Mouse (Mus musculus) CH12.LX (cell line): Measurements from ENCODE around the gene Ccdc137. TPM values are rescaled to one million over a fixed set of nuclear protein-coding genes. Genes with fewer than 3 reads are reported as not detected.

Experiments
- DNase-seq: peaks from one replicate; pipeline ENCODE4 v3.0.0-alpha.2; 2013; ENCODE audit errors: extremely low read depth
- H3K27ac ChIP-seq: 2 replicates; pipeline ENCODE4 v1.5.1; 2012; ENCODE audit warnings: low read depth, mild to moderate bottlenecking, control low read depth, moderate library complexity; ENCODE audit not compliant: insufficient read depth
- H3K27me3 ChIP-seq: replicated peaks from 2 replicates; pipeline ENCODE3; 2012; ENCODE audit warnings: inconsistent platforms
- H3K36me3 ChIP-seq, 2 experiments: replicated peaks in 1 of 2; 2 replicates each; pipeline versions ENCODE3 to v1.6.1; 2012; ENCODE audit warnings: inconsistent platforms in 1 of 2, low read length in 1 of 2, mild to moderate bottlenecking in 1 of 2, mixed read lengths in 1 of 2, moderate library complexity in 1 of 2; ENCODE audit not compliant: control insufficient read depth in 1 of 2, insufficient read depth in 1 of 2
- H3K4me1 ChIP-seq, 2 experiments: 2 replicates each; pipeline ENCODE4 v1.6.1; 2012; ENCODE audit warnings: inconsistent platforms in 1 of 2, moderate library complexity in 1 of 2; ENCODE audit not compliant: insufficient read depth in 2 of 2, control insufficient read depth in 1 of 2
- H3K4me2 ChIP-seq: 2 replicates; pipeline ENCODE4 v1.6.1; 2012; ENCODE audit warnings: low read depth, mild to moderate bottlenecking, control low read depth; ENCODE audit not compliant: poor library complexity, insufficient read depth, severe bottlenecking
- H3K4me3 ChIP-seq, 3 experiments: fragments of 150-350 bp in 1 of 3; sonication (generic) in 1 of 3; replicated peaks in 1 of 3; 2 replicates each; pipeline versions ENCODE3 to v1.5.1; 2011 to 2012; ENCODE audit warnings: low read depth in 2 of 3, low read length in 2 of 3, mild to moderate bottlenecking in 2 of 3, moderate library complexity in 2 of 3, control low read depth in 1 of 3, improper control_type of control experiment in 1 of 3, inconsistent platforms in 1 of 3, mixed read lengths in 1 of 3; ENCODE audit not compliant: poor library complexity in 1 of 3
- H3K79me2 ChIP-seq: replicated peaks from 2 replicates; pipeline ENCODE4 v1.6.1; 2012; ENCODE audit warnings: mild to moderate bottlenecking, moderate library complexity; ENCODE audit not compliant: control insufficient read depth, poor library complexity, insufficient read depth, severe bottlenecking; ENCODE audit errors: extremely low read depth
- H3K9ac ChIP-seq: 2 replicates; pipeline ENCODE4 v1.6.1; 2012; ENCODE audit warnings: low read depth, mild to moderate bottlenecking, control low read depth, moderate library complexity; ENCODE audit not compliant: insufficient read depth
- H3K9me3 ChIP-seq: replicated peaks from 2 replicates; pipeline ENCODE3; 2012; ENCODE audit warnings: low read length, inconsistent platforms, mixed read lengths
- BHLHE40 ChIP-seq: IDR thresholded peaks from 2 replicates; pipeline ENCODE4 v1.6.1; 2011; ENCODE audit warnings: mild to moderate bottlenecking, low read depth, low read length, improper control_type of control experiment
- CTCF ChIP-seq, 2 experiments: IDR thresholded peaks in 1 of 2; conservative IDR thresholded peaks in 1 of 2; 2 replicates each; pipeline ENCODE4 v1.5.1; 2011 to 2012; ENCODE audit warnings: low read depth in 2 of 2, low read length in 2 of 2, improper control_type of control experiment in 1 of 2, inconsistent platforms in 1 of 2, mild to moderate bottlenecking in 1 of 2, moderate library complexity in 1 of 2
- E2F4 ChIP-seq: IDR thresholded peaks from 2 replicates; pipeline ENCODE4 v1.6.1; 2011; ENCODE audit warnings: low read depth, low read length, improper control_type of control experiment; ENCODE audit not compliant: insufficient replicate concordance
- ELF1 ChIP-seq: IDR thresholded peaks from 2 replicates; pipeline ENCODE4 v1.6.1; 2014; ENCODE audit warnings: low read depth, mild to moderate bottlenecking, inconsistent platforms, low read length, improper control_type of control experiment
- EP300 ChIP-seq: IDR thresholded peaks from 2 replicates; pipeline ENCODE4 v1.6.1; 2011; ENCODE audit warnings: low read length, improper control_type of control experiment
- JUND ChIP-seq: conservative IDR thresholded peaks from 2 replicates; pipeline ENCODE4 v1.6.1; 2011; ENCODE audit warnings: low read depth, low read length, improper control_type of control experiment
- MAFK ChIP-seq: IDR thresholded peaks from 2 replicates; pipeline ENCODE4 v1.6.1; 2011; ENCODE audit warnings: low read length, improper control_type of control experiment; ENCODE audit not compliant: insufficient replicate concordance
- MAX ChIP-seq: IDR thresholded peaks from 2 replicates; pipeline ENCODE4 v1.6.1; 2011; ENCODE audit warnings: low read length, improper control_type of control experiment
- MAZ ChIP-seq: IDR thresholded peaks from 2 replicates; pipeline ENCODE4 v1.6.1; 2012; ENCODE audit warnings: low read depth, mild to moderate bottlenecking, inconsistent platforms, low read length, improper control_type of control experiment, moderate library complexity
- MXI1 ChIP-seq: IDR thresholded peaks from 2 replicates; pipeline ENCODE4 v1.6.1; 2011; ENCODE audit warnings: mild to moderate bottlenecking, low read depth, low read length, improper control_type of control experiment
- MYC ChIP-seq: IDR thresholded peaks from 2 replicates; pipeline ENCODE4 v1.6.1; 2011; ENCODE audit warnings: low read depth, mild to moderate bottlenecking, improper control_type of control experiment, low read length
- NRF1 ChIP-seq: IDR thresholded peaks from 2 replicates; pipeline ENCODE4 v1.6.1; 2014; ENCODE audit warnings: low read depth, mild to moderate bottlenecking, inconsistent platforms, low read length, improper control_type of control experiment, moderate library complexity
- RAD21 ChIP-seq: IDR thresholded peaks from 2 replicates; pipeline ENCODE4 v1.6.1; 2011; ENCODE audit warnings: low read depth, mild to moderate bottlenecking, low read length, improper control_type of control experiment, moderate library complexity
- RCOR1 ChIP-seq: conservative IDR thresholded peaks from 2 replicates; pipeline ENCODE4 v1.6.1; 2012; ENCODE audit warnings: low read depth, mild to moderate bottlenecking, inconsistent platforms, low read length, improper control_type of control experiment
- SIN3A ChIP-seq: IDR thresholded peaks from 2 replicates; pipeline ENCODE4 v1.6.1; 2012; ENCODE audit warnings: low read length, improper control_type of control experiment, inconsistent platforms
- SMC3 ChIP-seq: IDR thresholded peaks from 2 replicates; pipeline ENCODE4 v1.6.1; 2011; ENCODE audit warnings: low read depth, low read length, improper control_type of control experiment
- TBP ChIP-seq: conservative IDR thresholded peaks from 2 replicates; pipeline ENCODE4 v1.6.1; 2011; ENCODE audit warnings: low read depth, low read length, improper control_type of control experiment
- USF1 ChIP-seq: IDR thresholded peaks from 2 replicates; pipeline ENCODE4 v1.6.1; 2014; ENCODE audit warnings: low read depth, mild to moderate bottlenecking, inconsistent platforms, low read length, improper control_type of control experiment
- USF2 ChIP-seq: conservative IDR thresholded peaks from 2 replicates; pipeline ENCODE4 v1.6.1; 2011; ENCODE audit warnings: low read depth, low read length, improper control_type of control experiment
- ZKSCAN1 ChIP-seq: IDR thresholded peaks from 2 replicates; pipeline ENCODE4 v1.6.1; 2012; ENCODE audit warnings: low read depth, inconsistent platforms, low read length, improper control_type of control experiment, borderline replicate concordance
- dilution Hi-C: fragments of 300-500 bp; cut with MboI; formaldehyde crosslinking; loops from 2 replicates; pipeline ENCODE4 v1.14.3; 2020; ENCODE audit warnings: low sequenced_read_pairs; ENCODE audit not compliant: extremely low pct_unique_long_range_greater_than_20kb, extremely low pct_ligation_motif_present
- in situ Hi-C: fragments of 300-500 bp; cut with MboI; formaldehyde crosslinking; loops from 3 replicates; pipeline ENCODE4 v1.14.3; 2019; ENCODE audit warnings: low sequenced_read_pairs, low pct_ligation_motif_present, low pct_unique_long_range_greater_than_20kb, mixed read lengths
- polyA plus RNA-seq: library from polyadenylated mRNA; unstranded; fragments of >175 nt; gene quantifications from 2 replicates; pipeline ENCODE4 v1.2.1, GENCODE M21; 2012; ENCODE audit warnings: low read depth; ENCODE audit not compliant: insufficient read length
- total RNA-seq, 2 experiments: library from RNA; depleted of rRNA; stranded (reverse); fragments of 300-350 nt in 1 of 2; fragments of >200 nt in 1 of 2; gene quantifications; 2 replicates each; pipeline ENCODE4 v1.2.3; 2012 to 2014

Ccdc137 gene
- total and polyA plus RNA-seq, 3 experiments: 30.1 to 104 (median 61.1) TPM

GRCm38 (mm10) chr11:120467051-120467735 is 9.3 kb downstream of the Ccdc137 start, which contains the start of gene Arl16 (continued):
- TF ChIP-seq SMC3 (no peak), TBP (peak; percentile 81), NRF1 (peak; percentile 100), BHLHE40 (peak; percentile 15; the same call in 1 of the 2 replicates), JUND (no peak), CTCF (conservative IDR thresholded peaks at IDR 0.05 in 1 of 2, IDR thresholded peaks at IDR 0.05 in 1 of 2; ENCODE audit: low read depth in 2 of 2, low read length in 2 of 2) (no peak), MYC (0 out of 2 replicates have a peak, but pooled peaks have one; percentile 11)
- TF ChIP-seq, all 38 proteins: peak for 20

- peak overlapping the region; percentile 81 to 97 (median 91) for H3K4me3 ChIP-seq
Measured at GRCm38 (mm10) chr11:120467736-120468092, 9.8 kb downstream of the Ccdc137 start.

GRCm38 (mm10) chr11:120472052-120472451 is 14.1 kb downstream of the Ccdc137 start:
- Histone ChIP-seq H3K4me1 (peaks cover 5 to 16% of the 10 kb centered on the region in 2 experiments; a peak in 3 of 4 replicates), H3K9me3 (no peaks in the 10 kb centered on the region), H3K9ac (no peak overlapping the region), H3K27ac (no peak overlapping the region), H3K79me2 (peaks cover 14% of the 10 kb centered on the region), H3K4me3 (no peak overlapping the region), H3K27me3 (no peaks in the 10 kb centered on the region), H3K4me2 (no peak overlapping the region), H3K36me3 (peaks cover 69 to 79% of the 10 kb centered on the region in 2 experiments)
- dilution Hi-C loops (no loop called here), in situ Hi-C loops (loop anchor here (5.0 kb wide), 1 partner anchor 35 kb away; the partner anchor contains the start of gene Nploc4)
- DNase-seq: no peak
- TF ChIP-seq MXI1 (no peak), RAD21 (no peak), EP300 (no peak), USF1 (no peak), ZKSCAN1 (no peak), MAFK (no peak), SIN3A (no peak), SMC3 (no peak), E2F4 (no peak), NRF1 (no peak), ELF1 (no peak)

More at GRCm38 (mm10) chr11:120467736-120468092, 9.8 kb downstream of the Ccdc137 start:
- TF ChIP-seq MAX: no peak; the same call in 1 of the 2 replicates
- no peak for TF ChIP-seq RAD21
- 0 out of 2 replicates have a peak, but pooled peaks have one; percentile 5 for TF ChIP-seq MAZ
- TF ChIP-seq RCOR1: 0 out of 2 replicates have a peak, but pooled peaks have one; percentile 59
- no peak for TF ChIP-seq USF2
- TF ChIP-seq BHLHE40: no peak; the same call in 1 of the 2 replicates
- TF ChIP-seq MXI1: peak; percentile 16; the same call in 1 of the 2 replicates
- TF ChIP-seq SIN3A: peak; percentile 15; the same call in 1 of the 2 replicates
- TF ChIP-seq, all 38 proteins: peak for 4
- no peak for DNase-seq
- peaks cover 5 to 30% of the 10 kb centered on the region in 2 experiments; a peak in 3 of 4 replicates for H3K4me1 ChIP-seq
- no peaks in the 10 kb centered on the region for H3K27me3 ChIP-seq
- H3K36me3 ChIP-seq: peaks cover 49 to 76% of the 10 kb centered on the region in 2 experiments
- in situ Hi-C loops: no loop called here
- H3K79me2 ChIP-seq: peaks cover 28% of the 10 kb centered on the region
- H3K4me2 ChIP-seq: peak overlapping the region; percentile 79
- no peak overlapping the region; the same call in 1 of the 2 replicates for H3K27ac ChIP-seq
- dilution Hi-C loops: no loop called here
- no peaks in the 10 kb centered on the region for H3K9me3 ChIP-seq
- peak overlapping the region; percentile 83 for H3K9ac ChIP-seq
